Mouse (Mus musculus): ENCODE measurements around the gene Gpi1.
"Not testable (repeated sequence)": the region's sequence is repeated elsewhere in the genome, so short reads cannot be mapped to it uniquely, and the experiment has no call there.

The Gpi1 gene

GRCm38 (mm10) chr7:34176241-34176640 is 53.9 kb downstream of the Gpi1 start:
- DNase-seq: not testable (repeated sequence)

DNA sequence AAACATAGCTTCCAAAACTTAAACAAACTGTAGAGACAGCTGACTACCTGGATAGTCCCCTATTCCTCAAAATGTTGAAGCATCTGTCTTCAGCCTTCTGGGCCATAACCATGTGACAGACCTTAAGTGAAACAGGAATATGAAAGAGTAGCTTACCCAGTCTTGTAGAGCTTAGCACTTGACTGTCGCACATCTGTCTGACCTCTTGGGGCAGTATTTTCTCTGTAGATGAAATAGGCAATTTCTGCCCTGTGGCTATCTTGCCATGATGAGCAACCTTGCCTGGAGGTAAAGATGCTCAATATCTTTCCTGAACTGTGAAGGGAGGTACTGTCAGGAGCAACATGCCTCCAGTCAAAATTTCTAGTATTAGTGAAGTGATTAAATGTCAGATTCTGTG is 57.9 kb downstream of the Gpi1 start:
- DNase-seq: no peak

GRCm38 (mm10) chr7:34169454-34169853 is 60.7 kb downstream of the Gpi1 start, which contains the start of gene Uba2:
Gene Uba2, minus strand, starts transcription at chr7:34169599.
- DNase-seq: no peak

- peak; percentile 93 for DNase-seq
Measured at GRCm38 (mm10) chr7:34168470-34169251, 61.5 kb downstream of the Gpi1 start.

- peak; percentile 44 for DNase-seq
Measured at GRCm38 (mm10) chr7:34167766-34168469, 62.2 kb downstream of the Gpi1 start.

DNA sequence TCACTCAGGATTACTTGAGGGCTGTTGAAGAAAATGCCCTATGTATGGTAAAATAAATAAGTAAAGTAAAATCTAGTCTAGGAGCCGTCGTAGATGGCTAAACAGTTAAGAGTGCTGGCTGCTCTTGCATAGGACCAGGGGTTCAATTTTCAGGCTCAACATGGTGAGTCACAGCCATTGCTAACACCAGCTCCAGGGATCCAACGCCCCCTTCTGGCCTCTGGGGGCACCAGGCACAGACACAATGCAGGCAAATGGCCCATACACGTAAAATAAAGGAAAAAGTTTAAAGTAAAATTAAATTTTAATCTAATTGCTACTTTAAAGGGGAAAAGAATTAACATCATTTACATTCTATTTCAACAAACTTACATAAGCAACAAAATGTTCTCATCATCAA is 63.3 kb downstream of the Gpi1 start:
- peak; percentile 50 for DNase-seq

DNA sequence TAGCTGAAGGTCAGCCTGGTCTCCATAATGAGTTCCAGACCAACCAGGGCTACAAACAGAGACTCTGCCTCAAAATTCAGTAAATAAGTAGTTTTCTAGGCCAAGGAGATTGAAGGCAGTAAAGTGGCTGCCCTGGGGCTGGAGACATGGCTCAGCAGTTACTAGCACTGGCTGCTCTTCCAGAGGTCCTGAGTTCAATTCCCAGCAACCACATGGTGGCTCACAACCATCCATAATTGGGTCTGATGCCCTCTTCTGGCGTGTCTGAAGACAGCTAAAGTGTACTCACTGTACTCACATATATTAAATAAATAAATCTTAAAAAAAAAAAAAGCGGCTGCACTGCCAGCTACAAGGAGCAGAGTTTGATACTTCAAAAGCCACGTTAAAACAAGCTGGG is 64.1 kb downstream of the Gpi1 start:
- DNase-seq: no peak

- DNase-seq: no peak
Measured at GRCm38 (mm10) chr7:34164671-34165070, 65.5 kb downstream of the Gpi1 start.

GRCm38 (mm10) chr7:34159167-34159566 is 71.0 kb downstream of the Gpi1 start:
- no peak for DNase-seq

DNA sequence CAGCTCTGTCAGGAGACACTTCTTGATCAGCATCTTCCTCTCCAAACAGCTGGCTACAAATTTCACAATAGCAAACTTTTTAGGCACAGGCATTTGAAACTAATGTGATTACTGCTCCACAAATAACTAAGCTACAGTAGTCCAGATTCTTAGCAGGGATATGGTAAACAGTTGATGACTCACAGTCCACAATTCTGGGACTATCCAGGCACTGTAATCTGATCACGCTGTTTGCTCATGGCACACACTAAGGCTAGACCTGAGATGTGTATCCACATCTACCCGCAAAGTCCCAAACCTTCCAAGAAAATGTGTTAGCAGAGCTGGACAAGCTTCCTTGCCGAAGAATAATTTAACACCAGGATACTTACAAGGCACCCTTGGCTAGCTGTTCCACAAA is 72.1 kb downstream of the Gpi1 start:
- no peak for DNase-seq

Data from embryo, embryonic 11 days (tissue).